Mouse (Mus musculus): Measurements from ENCODE around the gene Tns1.

Tns1 gene

GRCm38 (mm10) chr1:74091138-74091537 is 33.1 kb downstream of the Tns1 start:
- whole genome bisulfite sequencing = 59% methylated on average over 7 of the region's 7 CpGs

- 79% methylated on average over 7 of the region's 7 CpGs for WGBS
These were observed 33.9 kb downstream of the Tns1 start for GRCm38 (mm10) chr1:74090329-74090728.

- 89% methylated on average over 1 of the region's 1 CpGs for WGBS
These were observed 35.7 kb downstream of the Tns1 start for GRCm38 (mm10) chr1:74088569-74088968.

GRCm38 (mm10) chr1:74085566-74085965 is 38.7 kb downstream of the Tns1 start:
- WGBS = 96% methylated on average over 7 of the region's 7 CpGs

GRCm38 (mm10) chr1:74084752-74085151 is 39.5 kb downstream of the Tns1 start:
- 76% methylated on average over 5 of the region's 5 CpGs for WGBS

- WGBS = 80% methylated on average over 6 of the region's 6 CpGs
These were observed 40.1 kb downstream of the Tns1 start for GRCm38 (mm10) chr1:74084065-74084705.

- 30% methylated on average over 6 of the region's 6 CpGs for WGBS
These were observed 41.3 kb downstream of the Tns1 start for GRCm38 (mm10) chr1:74082841-74083463.

- WGBS = 19% methylated on average over 2 of the region's 2 CpGs
These were observed 42.7 kb downstream of the Tns1 start for GRCm38 (mm10) chr1:74081573-74081989.

GRCm38 (mm10) chr1:74077353-74077752 is 46.9 kb downstream of the Tns1 start:
- 5% methylated on average over 2 of the region's 2 CpGs for WGBS

GRCm38 (mm10) chr1:74076230-74076629 is 48.0 kb downstream of the Tns1 start:
- WGBS = 88% methylated on average over 4 of the region's 4 CpGs

GRCm38 (mm10) chr1:74074693-74075485 is 49.4 kb downstream of the Tns1 start:
- WGBS = 84% methylated on average over 7 of the region's 7 CpGs

- 78% methylated on average over 6 of the region's 6 CpGs for WGBS
These were observed 50.5 kb downstream of the Tns1 start for GRCm38 (mm10) chr1:74073791-74074190.

- 85% methylated on average over 4 of the region's 4 CpGs for WGBS
These were observed 53.5 kb downstream of the Tns1 start for GRCm38 (mm10) chr1:74070745-74071144.

GRCm38 (mm10) chr1:74070001-74070551 is 54.2 kb downstream of the Tns1 start:
- 81% methylated on average over 7 of the region's 7 CpGs for WGBS

- WGBS = 60% methylated on average over 9 of the region's 9 CpGs
These were observed 55.0 kb downstream of the Tns1 start for GRCm38 (mm10) chr1:74069085-74069835.

- 12% methylated on average over 40 of the region's 41 CpGs for WGBS
These were observed 55.7 kb downstream of the Tns1 start for GRCm38 (mm10) chr1:74068366-74069084.

- 35% methylated on average over 14 of the region's 14 CpGs for WGBS
These were observed 56.4 kb downstream of the Tns1 start for GRCm38 (mm10) chr1:74067866-74068265.

GRCm38 (mm10) chr1:74066576-74066975 is 57.7 kb downstream of the Tns1 start:
- 84% methylated on average over 3 of the region's 3 CpGs for WGBS

GRCm38 (mm10) chr1:74066061-74066460 is 58.2 kb downstream of the Tns1 start:
- 75% methylated on average over 5 of the region's 5 CpGs for WGBS

GRCm38 (mm10) chr1:74060046-74060445 is 64.2 kb downstream of the Tns1 start:
- WGBS = 86% methylated on average over 6 of the region's 6 CpGs

- WGBS = 94% methylated on average over 5 of the region's 5 CpGs
These were observed 64.7 kb downstream of the Tns1 start for GRCm38 (mm10) chr1:74059552-74059951.
